ENCODE assay signal across 23 mouse cellular contexts in the genomic region with DNA sequence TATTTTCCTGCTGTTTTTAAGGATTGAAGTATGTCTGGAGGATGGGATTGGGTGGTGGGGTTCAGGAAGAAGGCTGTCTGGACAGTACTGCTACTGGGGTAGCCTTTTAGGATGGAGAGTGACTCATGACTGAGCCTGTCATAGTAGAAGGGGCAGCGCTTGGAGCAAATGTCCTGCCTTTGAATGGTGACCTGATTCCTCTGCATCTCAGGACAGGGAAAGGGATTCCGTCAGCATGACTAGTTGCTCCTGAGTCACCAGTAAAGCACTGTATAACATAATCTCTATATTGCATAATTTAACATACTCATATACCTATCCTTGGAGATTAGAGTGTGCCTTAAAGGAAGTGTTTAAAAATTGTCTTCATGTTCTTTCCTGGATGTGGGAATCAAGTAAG. TPM values are rescaled to one million over a fixed set of nuclear protein-coding genes. Genes with fewer than 3 reads are reported as not detected.
DNase-seq lines count a peak whose midpoint lies in the region; ATAC-seq and TF ChIP-seq lines count a peak whose summit lies in the region.
"Had no signal": no experiment of that assay in that cellular context is flagged by ENCODE, and none has a peak within 500 bp of the region (broad histone marks: within the 10 kb centered on the region; RNA-seq: fewer than 3 reads in every experiment).

No protein-coding gene starts in this region.

- peak; percentile 15 for DNase-seq in adrenal gland, adult 2 months
- no peak for DNase-seq in adrenal gland, adult 18-20 months (ENCODE audit: low spot score in 2 of 2)
- DNase-seq in heart, postnatal 0 days (ENCODE audit: low spot score): no peak
- DNase-seq in Muller cell, postnatal 12 days (ENCODE audit: inconsistent ontology term): peak; percentile 65
- DNase-seq: adrenal gland, postnatal 10 days; cerebellum, adult 18-20 months; cerebellum, postnatal 10 days; kidney, adult 8-10 months had no signal

- no peaks in the 10 kb centered on the region for H3K9me3 ChIP-seq in heart, postnatal 0 days (replicated peaks; ENCODE audit: control insufficient read depth, low read length)
- H3K9me3 ChIP-seq in heart, embryonic 12.5 days (replicated peaks): no peaks in the 10 kb centered on the region
- no peaks in the 10 kb centered on the region for H3K9me3 ChIP-seq in hindbrain, embryonic 16.5 days (ENCODE audit: control insufficient read depth, low read length)
- H3K9me3 ChIP-seq: embryonic facial prominence, embryonic 15.5 days; forebrain, embryonic 10.5 days; heart, embryonic 15.5 days; hindbrain, embryonic 10.5 days had no signal

- H3K27ac ChIP-seq in heart, postnatal 0 days (ENCODE audit: low read depth): no peak overlapping the region
- H3K27ac ChIP-seq in heart, embryonic 12.5 days (ENCODE audit: poor library complexity, severe bottlenecking): no peak overlapping the region
- no peak overlapping the region for H3K27ac ChIP-seq in hindbrain, embryonic 16.5 days (ENCODE audit: low read depth, low read length)
- H3K27ac ChIP-seq: embryonic facial prominence, embryonic 15.5 days; forebrain, embryonic 10.5 days; heart, embryonic 15.5 days; hindbrain, embryonic 10.5 days; hindbrain, embryonic 14.5 days had no signal

- TF ChIP-seq EP300 in heart, postnatal 0 days (IDR thresholded peaks at IDR 0.05; ENCODE audit: low read depth): no peak

- no peaks in the 10 kb centered on the region for H3K36me3 ChIP-seq in heart, postnatal 0 days (replicated peaks; ENCODE audit: control insufficient read depth, insufficient read depth, low read length)
- H3K36me3 ChIP-seq in heart, embryonic 12.5 days: no peaks in the 10 kb centered on the region
- no peaks in the 10 kb centered on the region for H3K36me3 ChIP-seq in hindbrain, embryonic 16.5 days (ENCODE audit: control insufficient read depth, insufficient read depth, low read length)
- H3K36me3 ChIP-seq: embryonic facial prominence, embryonic 15.5 days; forebrain, embryonic 10.5 days; G1E; heart, embryonic 15.5 days; hindbrain, embryonic 10.5 days had no signal

- H3K4me1 ChIP-seq in heart, postnatal 0 days (ENCODE audit: control insufficient read depth, insufficient read depth): no peaks in the 10 kb centered on the region
- H3K4me1 ChIP-seq in heart, embryonic 12.5 days (replicated peaks): no peaks in the 10 kb centered on the region
- H3K4me1 ChIP-seq in hindbrain, embryonic 16.5 days (ENCODE audit: control insufficient read depth, insufficient read depth, low read depth, low read length): no peaks in the 10 kb centered on the region
- H3K4me1 ChIP-seq: embryonic facial prominence, embryonic 15.5 days; heart, embryonic 15.5 days had no signal

- H3K9ac ChIP-seq in heart, postnatal 0 days (replicated peaks; ENCODE audit: low read depth, low read length): no peak overlapping the region
- no peak overlapping the region for H3K9ac ChIP-seq in heart, embryonic 12.5 days
- no peak overlapping the region for H3K9ac ChIP-seq in hindbrain, embryonic 16.5 days (ENCODE audit: low read depth, low read length)
- H3K9ac ChIP-seq: embryonic facial prominence, embryonic 15.5 days; heart, embryonic 15.5 days; hindbrain, embryonic 14.5 days had no signal

- TF ChIP-seq CTCF in heart, postnatal 0 days (IDR thresholded peaks at IDR 0.05; ENCODE audit: low read depth): no peak

- no peaks in the 10 kb centered on the region for H3K27me3 ChIP-seq in heart, postnatal 0 days (ENCODE audit: control insufficient read depth, insufficient read depth, low read length)
- H3K27me3 ChIP-seq in heart, embryonic 12.5 days (replicated peaks): 0 out of 2 replicates have a peak, but pooled peaks cover 5% of the 10 kb centered on the region
- H3K27me3 ChIP-seq in hindbrain, embryonic 16.5 days (replicated peaks; ENCODE audit: control insufficient read depth, insufficient read depth, low read length): no peaks in the 10 kb centered on the region
- H3K27me3 ChIP-seq: embryonic facial prominence, embryonic 15.5 days; heart, embryonic 15.5 days; Patski had no signal

- WGBS in heart, postnatal 0 days: 63% methylated on average over 2 of the region's 2 CpGs
- 60% methylated on average over 2 of the region's 2 CpGs for WGBS in heart, embryonic 12.5 days
- WGBS in hindbrain, embryonic 16.5 days: 78% methylated on average over 2 of the region's 2 CpGs

- no peak for ATAC-seq in heart, postnatal 0 days (ENCODE audit: insufficient read depth, low read depth)
- no peak for ATAC-seq in heart, embryonic 12.5 days (ENCODE audit: insufficient number of reproducible peaks, low FRiP score)
- ATAC-seq in inflammation-experienced regulatory T-cells, adult 6 months: no peak
- ATAC-seq in hindbrain, embryonic 16.5 days: no peak
- ATAC-seq: activated CD4-positive, CD25-positive, alpha-beta regulatory T cell, adult 4 months; CD4-positive, CD25-positive, alpha-beta regulatory T cell, adult 4 months; forebrain, embryonic 14.5 days; intestine, postnatal 0 days; Patski had no signal

- H3K4me3 ChIP-seq in heart, postnatal 0 days (ENCODE audit: low read depth, low read length): peak overlapping the region; percentile 30
- H3K4me3 ChIP-seq in heart, embryonic 12.5 days: no peak overlapping the region
- H3K4me3 ChIP-seq in hindbrain, embryonic 16.5 days (ENCODE audit: low read length): no peak overlapping the region
- H3K4me3 ChIP-seq: embryonic facial prominence, embryonic 15.5 days; erythroblast, embryonic 14.5 days; forebrain, embryonic 10.5 days; hindbrain, embryonic 10.5 days had no signal

- 0 out of 2 replicates have a peak overlapping the region, but pooled peaks have one; percentile 51 for H3K4me2 ChIP-seq in heart, postnatal 0 days (ENCODE audit: low read depth, low read length)
- H3K4me2 ChIP-seq in heart, embryonic 12.5 days: no peak overlapping the region
- H3K4me2 ChIP-seq in hindbrain, embryonic 16.5 days (ENCODE audit: low read length): no peak overlapping the region
- H3K4me2 ChIP-seq: hindbrain, embryonic 14.5 days had no signal

RNA-seq across cellular contexts. Expression of a gene that starts 54.7 kb away (rescaled TPM):
- total RNA-seq in adrenal gland, adult 2 months (2021): under 1 TPM; 0.10 to 0.17 TPM
- polyA plus RNA-seq in adrenal gland, adult 2 months (2012; rRNA removed): 0.03 and 0.09 TPM in 2 replicates
- total RNA-seq in adrenal gland, adult 18-20 months (2021): under 1 TPM; 0.03 to 0.17 TPM
- total RNA-seq in heart, postnatal 0 days (2014; rRNA removed; ENCODE audit: low replicate concordance): 0.04 TPM in 2 replicates
- 0.03 and 0.04 TPM in 2 replicates for polyA plus RNA-seq in heart, postnatal 0 days (2015; fragmentation: Nextera tagmentation; extraction: Ambion mirVana)
- 0.28 and 0.29 TPM in 2 replicates for polyA plus RNA-seq in heart, embryonic 12.5 days (2016; fragmentation: Nextera tagmentation; extraction: Ambion mirVana)
- under 1 TPM in 1 of 3 experiments, not detected in 2; 0.20 TPM for polyA plus RNA-seq in inflammation-experienced regulatory T-cells, adult 6 months (2017; shearing (Covaris generic))
- 0.41 and 0.60 TPM in 2 replicates for polyA plus RNA-seq in hindbrain, embryonic 16.5 days (2015; fragmentation: Nextera tagmentation; extraction: Ambion mirVana)
- polyA plus RNA-seq: G1E had no signal

Comparison
In these comparisons a context has a peak if more than half of its experiments do, and no peak if none do; other contexts are left out.
1. DNase-seq: peak in adrenal gland, adult 2 months (single experiment) and Muller cell, postnatal 12 days (single experiment); none in adrenal gland, adult 18-20 months (0 of 2) and heart, postnatal 0 days (single experiment).